Mouse (Mus musculus): ENCODE data around the gene Myl12a. TPM values are rescaled to one million over a fixed set of nuclear protein-coding genes. Genes with fewer than 3 reads are reported as not detected.

Gene Myl12a
- 119 and 160 TPM in 2 replicates for polyA plus RNA-seq (2012; rRNA removed)

- no peak for DNase-seq
- H3K27me3 ChIP-seq (replicated peaks; ENCODE audit: control insufficient read depth, insufficient read depth, low read length): no peaks in the 10 kb centered on the region
- 5% methylated on average over 14 of the region's 14 CpGs for WGBS
- TF ChIP-seq POLR2A (IDR thresholded peaks at IDR 0.05; ENCODE audit: low read depth, low read length) (no peak), CTCF (conservative IDR thresholded peaks at IDR 0.05; ENCODE audit: insufficient read depth, insufficient read length, low read depth, low read length) (no peak)
- H3K4me3 ChIP-seq (ENCODE audit: insufficient read depth, low read depth, low read length): peak within 1 kb of the TSS; percentile 98
- H3K4me1 ChIP-seq (ENCODE audit: control insufficient read depth, insufficient read depth, low read length): peaks cover 21% of the 10 kb centered on the region
- H3K36me3 ChIP-seq (ENCODE audit: control insufficient read depth, insufficient read depth, low read length): no peaks in the 10 kb centered on the region
- peak within 1 kb of the TSS; percentile 100 for H3K27ac ChIP-seq (ENCODE audit: insufficient read depth, low read depth, low read length)
These were observed at the start of gene Myl12a for GRCm38 (mm10) chr17:71002744-71003094. Gene Myl12a (minus strand): TSS chr17:71002878.

GRCm38 (mm10) chr17:71049292-71049691 is 46.6 kb upstream of the Myl12a start:
- H3K27ac ChIP-seq (ENCODE audit: insufficient read depth, low read depth, low read length): no peak overlapping the region
- no peak overlapping the region for H3K4me3 ChIP-seq (ENCODE audit: insufficient read depth, low read depth, low read length)
- TF ChIP-seq CTCF (conservative IDR thresholded peaks at IDR 0.05; ENCODE audit: insufficient read depth, insufficient read length, low read depth, low read length): no peak
- no peak for TF ChIP-seq POLR2A (IDR thresholded peaks at IDR 0.05; ENCODE audit: low read depth, low read length)
- H3K27me3 ChIP-seq (replicated peaks; ENCODE audit: control insufficient read depth, insufficient read depth, low read length): no peaks in the 10 kb centered on the region
- H3K36me3 ChIP-seq (ENCODE audit: control insufficient read depth, insufficient read depth, low read length): no peaks in the 10 kb centered on the region
- DNase-seq: no peak
- H3K4me1 ChIP-seq (ENCODE audit: control insufficient read depth, insufficient read depth, low read length): no peaks in the 10 kb centered on the region
- 91% methylated on average over 8 of the region's 8 CpGs for WGBS

- 93% methylated on average over 4 of the region's 4 CpGs for WGBS
- Histone ChIP-seq H3K4me3 (ENCODE audit: insufficient read depth, low read depth, low read length) (no peak overlapping the region), H3K36me3 (ENCODE audit: control insufficient read depth, insufficient read depth, low read length) (no peaks in the 10 kb centered on the region), H3K4me1 (ENCODE audit: control insufficient read depth, insufficient read depth, low read length) (no peaks in the 10 kb centered on the region), H3K27ac (ENCODE audit: insufficient read depth, low read depth, low read length) (no peak overlapping the region), H3K27me3 (replicated peaks; ENCODE audit: control insufficient read depth, insufficient read depth, low read length) (no peaks in the 10 kb centered on the region)
- no peak for DNase-seq
- TF ChIP-seq CTCF (conservative IDR thresholded peaks at IDR 0.05; ENCODE audit: insufficient read depth, insufficient read length, low read depth, low read length): no peak
- TF ChIP-seq POLR2A (IDR thresholded peaks at IDR 0.05; ENCODE audit: low read depth, low read length): no peak
These were observed 44.2 kb upstream of the Myl12a start for GRCm38 (mm10) chr17:71046856-71047255.

- Histone ChIP-seq H3K27me3 (replicated peaks; ENCODE audit: control insufficient read depth, insufficient read depth, low read length) (no peaks in the 10 kb centered on the region), H3K27ac (ENCODE audit: insufficient read depth, low read depth, low read length) (no peak overlapping the region), H3K4me1 (ENCODE audit: control insufficient read depth, insufficient read depth, low read length) (0 out of 2 replicates have a peak, but pooled peaks cover under 1% of the 10 kb centered on the region), H3K4me3 (ENCODE audit: insufficient read depth, low read depth, low read length) (no peak overlapping the region), H3K36me3 (ENCODE audit: control insufficient read depth, insufficient read depth, low read length) (no peaks in the 10 kb centered on the region)
- no peak for DNase-seq
- TF ChIP-seq CTCF (conservative IDR thresholded peaks at IDR 0.05; ENCODE audit: insufficient read depth, insufficient read length, low read depth, low read length): no peak
- TF ChIP-seq POLR2A (IDR thresholded peaks at IDR 0.05; ENCODE audit: low read depth, low read length): no peak
- WGBS: 77% methylated on average over 9 of the region's 9 CpGs
These were observed 42.9 kb upstream of the Myl12a start for GRCm38 (mm10) chr17:71045591-71045990.

GRCm38 (mm10) chr17:71042645-71043044 is 40.0 kb upstream of the Myl12a start:
- TF ChIP-seq CTCF (conservative IDR thresholded peaks at IDR 0.05; ENCODE audit: insufficient read depth, insufficient read length, low read depth, low read length) (no peak; the same call in 1 of the 2 replicates), POLR2A (IDR thresholded peaks at IDR 0.05; ENCODE audit: low read depth, low read length) (no peak)
- no peaks in the 10 kb centered on the region for H3K27me3 ChIP-seq (replicated peaks; ENCODE audit: control insufficient read depth, insufficient read depth, low read length)
- no peaks in the 10 kb centered on the region for H3K36me3 ChIP-seq (ENCODE audit: control insufficient read depth, insufficient read depth, low read length)
- no peak for DNase-seq
- 77% methylated on average over 1 of the region's 1 CpGs for WGBS
- 0 out of 2 replicates have a peak, but pooled peaks cover 3% of the 10 kb centered on the region for H3K4me1 ChIP-seq (ENCODE audit: control insufficient read depth, insufficient read depth, low read length)
- no peak overlapping the region for H3K4me3 ChIP-seq (ENCODE audit: insufficient read depth, low read depth, low read length)
- no peak overlapping the region for H3K27ac ChIP-seq (ENCODE audit: insufficient read depth, low read depth, low read length)

- 83% methylated on average over 5 of the region's 5 CpGs for WGBS
- Histone ChIP-seq H3K4me3 (ENCODE audit: insufficient read depth, low read depth, low read length) (no peak overlapping the region), H3K36me3 (ENCODE audit: control insufficient read depth, insufficient read depth, low read length) (no peaks in the 10 kb centered on the region), H3K27me3 (replicated peaks; ENCODE audit: control insufficient read depth, insufficient read depth, low read length) (no peaks in the 10 kb centered on the region), H3K27ac (ENCODE audit: insufficient read depth, low read depth, low read length) (no peak overlapping the region), H3K4me1 (ENCODE audit: control insufficient read depth, insufficient read depth, low read length) (0 out of 2 replicates have a peak, but pooled peaks cover 3% of the 10 kb centered on the region)
- TF ChIP-seq POLR2A (IDR thresholded peaks at IDR 0.05; ENCODE audit: low read depth, low read length): no peak
- TF ChIP-seq CTCF (conservative IDR thresholded peaks at IDR 0.05; ENCODE audit: insufficient read depth, insufficient read length, low read depth, low read length): no peak
- DNase-seq: no peak
These were observed 37.9 kb upstream of the Myl12a start for GRCm38 (mm10) chr17:71040582-71040880.

- H3K36me3 ChIP-seq (ENCODE audit: control insufficient read depth, insufficient read depth, low read length): no peaks in the 10 kb centered on the region
- TF ChIP-seq POLR2A (IDR thresholded peaks at IDR 0.05; ENCODE audit: low read depth, low read length) (no peak), CTCF (conservative IDR thresholded peaks at IDR 0.05; ENCODE audit: insufficient read depth, insufficient read length, low read depth, low read length) (no peak)
- H3K4me1 ChIP-seq (ENCODE audit: control insufficient read depth, insufficient read depth, low read length): 0 out of 2 replicates have a peak, but pooled peaks cover 3% of the 10 kb centered on the region
- H3K4me3 ChIP-seq (ENCODE audit: insufficient read depth, low read depth, low read length): no peak overlapping the region
- H3K27me3 ChIP-seq (replicated peaks; ENCODE audit: control insufficient read depth, insufficient read depth, low read length): no peaks in the 10 kb centered on the region
- DNase-seq: peak; percentile 32
- H3K27ac ChIP-seq (ENCODE audit: insufficient read depth, low read depth, low read length): no peak overlapping the region
- 35% methylated on average over 12 of the region's 12 CpGs for WGBS
These were observed 37.3 kb upstream of the Myl12a start for GRCm38 (mm10) chr17:71039851-71040581.
